Mouse (Mus musculus) thymus, adult 2 months (tissue): ENCODE data around the gene Inpp5a.

Experiments
- CTCF ChIP-seq: fragments of 200-500 bp; IDR thresholded peaks from 2 replicates; pipeline ENCODE4 v1.5.1; 2012; ENCODE audit warnings: mild to moderate bottlenecking, control low read depth, low read length, moderate library complexity, borderline replicate concordance; ENCODE audit not compliant: control insufficient read depth, poor library complexity, insufficient read depth; ENCODE audit errors: extremely low read depth
- POLR2A ChIP-seq: fragments of 200-500 bp; IDR thresholded peaks from 2 replicates; pipeline ENCODE4 v1.6.1; 2012; ENCODE audit warnings: mild to moderate bottlenecking, low read length, control low read depth, moderate library complexity; ENCODE audit not compliant: control insufficient read depth, poor library complexity, insufficient read depth; ENCODE audit errors: extremely low read depth

DNA sequence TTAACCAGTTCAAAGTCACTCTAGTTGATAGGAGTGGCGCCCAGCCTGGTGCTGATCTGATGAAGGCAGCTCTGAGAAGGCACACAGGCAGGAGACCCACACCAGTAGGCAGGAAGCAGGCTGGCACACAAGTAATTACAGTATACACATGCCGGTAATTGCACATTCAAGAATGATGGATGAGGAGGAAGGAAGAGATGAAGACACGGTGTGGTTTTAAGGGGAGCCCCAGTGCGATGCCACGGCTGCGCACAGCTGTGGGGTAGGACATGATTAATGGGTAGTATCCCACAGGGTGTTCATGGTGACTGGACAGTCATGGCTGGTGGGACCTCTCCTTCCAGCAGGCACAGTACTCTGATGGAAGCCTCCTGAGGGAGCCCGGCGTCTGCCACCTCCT lies 177.6 kb downstream of the Inpp5a start:
- no peak for TF ChIP-seq CTCF
- no peak for TF ChIP-seq POLR2A
